25 mouse cellular contexts compared by ENCODE assay signal in genomic region chr2:14151854-14152253, GRCm38 (mm10). TPM values are rescaled to one million over a fixed set of nuclear protein-coding genes. Genes with fewer than 3 reads are reported as not detected.
A peak's percentile ranks its signal among the peaks of the same experiment; 100 is the strongest.
DNase-seq lines count a peak whose midpoint lies in the region; ATAC-seq and TF ChIP-seq lines count a peak whose summit lies in the region.
"Had no signal": no experiment of that assay in that cellular context is flagged by ENCODE, and none has a peak within 500 bp of the region (broad histone marks: within the 10 kb centered on the region; RNA-seq: fewer than 3 reads in every experiment).

No protein-coding gene starts in this region.

- no peak for ATAC-seq in midbrain, embryonic 11.5 days (ENCODE audit: low FRiP score)
- ATAC-seq in midbrain, embryonic 14.5 days (ENCODE audit: low FRiP score, low TSS enrichment) = no peak
- ATAC-seq: activated CD4-positive, CD25-positive, alpha-beta regulatory T cell, adult 4 months; intestine, postnatal 0 days had no signal

- WGBS in midbrain, embryonic 11.5 days = 94% methylated on average over 6 of the region's 6 CpGs
- 91% methylated on average over 6 of the region's 6 CpGs for WGBS in midbrain, embryonic 14.5 days
- WGBS in cerebellum, adult 2 months = 28% methylated on average over 6 of the region's 6 CpGs

- no peaks in the 10 kb centered on the region for H3K27me3 ChIP-seq in midbrain, embryonic 11.5 days (ENCODE audit: control insufficient read depth, insufficient read depth, low read length)
- no peaks in the 10 kb centered on the region for H3K27me3 ChIP-seq in midbrain, embryonic 14.5 days (ENCODE audit: control insufficient read depth, insufficient read depth, low read length)
- H3K27me3 ChIP-seq in cerebellum, adult 2 months (ENCODE audit: control insufficient read depth, insufficient read depth, low read length) = no peaks in the 10 kb centered on the region
- H3K27me3 ChIP-seq: embryonic facial prominence, embryonic 15.5 days; hindbrain, embryonic 15.5 days; liver, embryonic 15.5 days; lung, embryonic 15.5 days had no signal

- H3K9me3 ChIP-seq in midbrain, embryonic 11.5 days (ENCODE audit: control insufficient read depth, low read length) = no peaks in the 10 kb centered on the region
- no peaks in the 10 kb centered on the region for H3K9me3 ChIP-seq in midbrain, embryonic 14.5 days (ENCODE audit: control insufficient read depth, low read length)
- H3K9me3 ChIP-seq: embryonic facial prominence, embryonic 15.5 days; hindbrain, embryonic 15.5 days; limb, embryonic 10.5 days; liver, embryonic 15.5 days; lung, embryonic 15.5 days had no signal

- H3K4me2 ChIP-seq in midbrain, embryonic 11.5 days = no peak overlapping the region
- no peak overlapping the region for H3K4me2 ChIP-seq in midbrain, embryonic 14.5 days (ENCODE audit: low read length)
- H3K4me2 ChIP-seq: embryonic facial prominence, embryonic 15.5 days; hindbrain, embryonic 15.5 days; liver, embryonic 15.5 days; lung, embryonic 15.5 days had no signal

- no peak overlapping the region for H3K9ac ChIP-seq in midbrain, embryonic 11.5 days (ENCODE audit: low read length)
- H3K9ac ChIP-seq in midbrain, embryonic 14.5 days (replicated peaks; ENCODE audit: low read length) = no peak overlapping the region
- H3K9ac ChIP-seq: embryonic facial prominence, embryonic 15.5 days; hindbrain, embryonic 15.5 days; liver, embryonic 15.5 days; lung, embryonic 15.5 days had no signal

- no peak overlapping the region for H3K27ac ChIP-seq in midbrain, embryonic 11.5 days (ENCODE audit: low read depth, low read length)
- no peak overlapping the region for H3K27ac ChIP-seq in midbrain, embryonic 14.5 days (replicated peaks; ENCODE audit: low read depth, low read length)
- H3K27ac ChIP-seq in cerebellum, adult 2 months (ENCODE audit: insufficient read depth, low read length) = 0 out of 2 replicates have a peak overlapping the region, but pooled peaks have one; percentile 3
- H3K27ac ChIP-seq: embryonic facial prominence, embryonic 15.5 days; hindbrain, embryonic 15.5 days; layer of hippocampus, adult 2 months; limb, embryonic 10.5 days; liver, embryonic 15.5 days; lung, embryonic 15.5 days had no signal

- no peaks in the 10 kb centered on the region for H3K36me3 ChIP-seq in midbrain, embryonic 11.5 days (ENCODE audit: control insufficient read depth, insufficient read depth, low read length)
- peaks cover 9% of the 10 kb centered on the region; the same call in 1 of the 2 replicates for H3K36me3 ChIP-seq in midbrain, embryonic 14.5 days (ENCODE audit: control insufficient read depth, insufficient read depth, low read length)
- H3K36me3 ChIP-seq: hindbrain, embryonic 15.5 days had no signal

- peak; percentile 78 for DNase-seq in midbrain, embryonic 11.5 days (ENCODE audit: low spot score, missing footprints)
- DNase-seq in midbrain, embryonic 14.5 days = no peak
- DNase-seq in cerebellum, adult 2 months = peak; percentile 49 to 71
- DNase-seq in cerebellum, postnatal 14 days = peak; percentile 42 to 51
- DNase-seq in gastrocnemius, postnatal 10 days = no peak
- DNase-seq in lung, postnatal 4 days = no peak
- DNase-seq in adipocyte (ENCODE audit: low spot score) = no peak
- DNase-seq: adrenal gland, postnatal 14 days; heart, postnatal 4 days; kidney, postnatal 25 days; liver; lung, postnatal 36 days; right cerebral cortex, postnatal 14 days; thymus, postnatal 14 days had no signal

- TF ChIP-seq POLR2A in cerebellum, adult 2 months (IDR thresholded peaks at IDR 0.05; ENCODE audit: borderline replicate concordance, insufficient read depth, low read length) = no peak

- no peaks in the 10 kb centered on the region for H3K4me1 ChIP-seq in midbrain, embryonic 11.5 days (ENCODE audit: control insufficient read depth, insufficient read depth, low read length)
- no peaks in the 10 kb centered on the region for H3K4me1 ChIP-seq in midbrain, embryonic 14.5 days (ENCODE audit: control insufficient read depth, insufficient read depth, low read length)
- peaks cover 2% of the 10 kb centered on the region; the same call in 1 of the 2 replicates for H3K4me1 ChIP-seq in cerebellum, adult 2 months (ENCODE audit: control insufficient read depth, insufficient read depth, low read length)
- H3K4me1 ChIP-seq: embryonic facial prominence, embryonic 15.5 days; hindbrain, embryonic 15.5 days; limb, embryonic 10.5 days; liver, embryonic 15.5 days; lung, embryonic 15.5 days had no signal

- no peak overlapping the region for H3K4me3 ChIP-seq in midbrain, embryonic 11.5 days (ENCODE audit: low read depth, low read length)
- H3K4me3 ChIP-seq in midbrain, embryonic 14.5 days (replicated peaks; ENCODE audit: low read depth, low read length) = no peak overlapping the region
- no peak overlapping the region for H3K4me3 ChIP-seq in cerebellum, adult 2 months (replicated peaks; ENCODE audit: insufficient read depth, low read depth, low read length)
- H3K4me3 ChIP-seq: embryonic facial prominence, embryonic 15.5 days; hindbrain, embryonic 15.5 days; layer of hippocampus, adult 2 months; limb, embryonic 10.5 days; liver, embryonic 15.5 days; lung, embryonic 15.5 days had no signal

- no peak for TF ChIP-seq CTCF in cerebellum, adult 2 months (IDR thresholded peaks at IDR 0.05; ENCODE audit: borderline replicate concordance, insufficient read depth, low read depth, low read length)

RNA-seq across cellular contexts. Expression of gene Tmem236, which starts 22.5 kb away (rescaled TPM):
- 0.08 TPM in 1 of 2 replicates, not detected in the other for polyA plus RNA-seq in midbrain, embryonic 11.5 days (2014; fragmentation: Nextera tagmentation; extraction: Ambion mirVana)
- 0.08 and 0.18 TPM in 2 replicates for polyA plus RNA-seq in midbrain, embryonic 14.5 days (2014; fragmentation: Nextera tagmentation; extraction: Ambion mirVana)
- polyA plus RNA-seq in cerebellum, adult 2 months (2012; rRNA removed) = 0.25 and 0.40 TPM in 2 replicates
- under 1 TPM; 0.31 to 0.59 TPM for total RNA-seq in gastrocnemius, postnatal 10 days (2021)
- total RNA-seq: adrenal gland, postnatal 14 days; monocyte, adult 5-6 weeks had no signal
- polyA plus RNA-seq: activated CD4-positive, CD25-positive, alpha-beta regulatory T cell, adult 4 months; limb, embryonic 10.5 days; lung, embryonic 15.5 days; neural tube, embryonic 11.5 days; spleen, adult 2 months had no signal

Comparison
In these comparisons a context has a peak if more than half of its experiments do, and no peak if none do; other contexts are left out.
1. DNase-seq: peak in midbrain, embryonic 11.5 days (single experiment), cerebellum, adult 2 months (2 of 2) and cerebellum, postnatal 14 days (2 of 2); none in midbrain, embryonic 14.5 days (single experiment), gastrocnemius, postnatal 10 days (single experiment), lung, postnatal 4 days (0 of 2) and adipocyte (single experiment).